Mouse (Mus musculus): ENCODE data around the gene 5430427O19Rik. TPM values are rescaled to one million over a fixed set of nuclear protein-coding genes. Genes with fewer than 3 reads are reported as not detected.

Gene 5430427O19Rik
- total RNA-seq, 2 experiments from 2014 or later: 0.06 TPM; not detected in 1

Other genes starting within 250 kb of the 5430427O19Rik start
- 1 to 10 TPM; 2.2 to 2.5 TPM for gene Gk, start 93.5 kb upstream of the 5430427O19Rik start, total RNA-seq (2021)
- gene Samt3, start 173.8 kb downstream of the 5430427O19Rik start, total RNA-seq (2021): not detected